Mouse (Mus musculus): ENCODE data around the gene Cadm1.

GRCm38 (mm10) chr9:47904339-47904922 is 374.5 kb downstream of the Cadm1 start:
- no peak for TF ChIP-seq CTCF (IDR thresholded peaks at IDR 0.05)
- no peak for TF ChIP-seq EP300 (IDR thresholded peaks at IDR 0.05)
